Mouse (Mus musculus) cerebellum, postnatal 25 days (tissue): ENCODE measurements around the gene Leng8.
"Not testable (repeated sequence)": the region's sequence is repeated elsewhere in the genome, so short reads cannot be mapped to it uniquely, and the experiment has no call there.

ENCODE experiments used
- DNase-seq, 2 experiments: peaks; one replicate each; pipeline ENCODE4 v3.0.0; 2021; ENCODE audit warnings: mixed read lengths in 2 of 2

Leng8 gene

GRCm38 (mm10) chr7:4148341-4149208 lies 11.7 kb downstream of the Leng8 start:
- peak in 1 of 2 experiments; percentile 43 for DNase-seq

- DNase-seq, result peak; percentile 93 to 95
Observed at GRCm38 (mm10) chr7:4149209-4150054, 12.6 kb downstream of the Leng8 start.

GRCm38 (mm10) chr7:4150059-4150541 lies 13.3 kb downstream of the Leng8 start, which contains the start of gene Leng9:
Leng9 (minus strand) TSS chr7:4150374.
- peak; percentile 58 to 66 for DNase-seq

GRCm38 (mm10) chr7:4150811-4151221 lies 14.0 kb downstream of the Leng8 start:
- DNase-seq, result peak; percentile 76 to 81

- peak in 1 of 2 experiments; percentile 51 for DNase-seq
Observed at GRCm38 (mm10) chr7:4151241-4151640, 14.4 kb downstream of the Leng8 start.

GRCm38 (mm10) chr7:4154356-4154755 lies 17.5 kb downstream of the Leng8 start:
- no peak for DNase-seq

- DNase-seq, result no peak
Observed at GRCm38 (mm10) chr7:4154976-4155375, 18.1 kb downstream of the Leng8 start.

- DNase-seq, result not testable (repeated sequence)
Observed at GRCm38 (mm10) chr7:4161596-4161995, 24.8 kb downstream of the Leng8 start.

- no peak for DNase-seq
Observed at GRCm38 (mm10) chr7:4163571-4164072, 26.8 kb downstream of the Leng8 start.

GRCm38 (mm10) chr7:4164090-4164910 lies 27.5 kb downstream of the Leng8 start, which contains the start of gene Cdc42ep5:
Cdc42ep5 (minus strand) TSS chr7:4164860.
- DNase-seq, result no peak

GRCm38 (mm10) chr7:4165286-4165685 lies 28.4 kb downstream of the Leng8 start:
- no peak for DNase-seq

- DNase-seq, result no peak
Observed at GRCm38 (mm10) chr7:4167098-4167497, 30.3 kb downstream of the Leng8 start.

GRCm38 (mm10) chr7:4170193-4170938 lies 33.5 kb downstream of the Leng8 start:
- no peak for DNase-seq

GRCm38 (mm10) chr7:4178438-4178837 lies 41.6 kb downstream of the Leng8 start:
- DNase-seq, result no peak
